Mouse (Mus musculus): ENCODE results near the gene Sh2b2. TPM values are rescaled to one million over a fixed set of nuclear protein-coding genes. Genes with fewer than 3 reads are reported as not detected.

Gene Sh2b2
- 8.7 and 11.8 TPM in 2 replicates for polyA plus RNA-seq (2014; fragmentation: Nextera tagmentation; extraction: Ambion mirVana)

- Histone ChIP-seq H3K27ac (ENCODE audit: low read depth, low read length) (0 out of 2 replicates have a peak within 1 kb of the TSS, but pooled peaks have one; percentile 72), H3K4me1 (ENCODE audit: control insufficient read depth, insufficient read depth, low read length) (peaks cover 9% of the 10 kb centered on the region; the same call in 1 of the 2 replicates), H3K9me3 (ENCODE audit: control insufficient read depth, low read length) (no peaks in the 10 kb centered on the region), H3K9ac (ENCODE audit: low read length) (peak within 1 kb of the TSS; percentile 65), H3K27me3 (ENCODE audit: control insufficient read depth, insufficient read depth, low read length) (no peaks in the 10 kb centered on the region), H3K4me3 (ENCODE audit: low read depth, low read length) (peak within 1 kb of the TSS; percentile 79), H3K36me3 (ENCODE audit: control insufficient read depth, insufficient read depth, low read length) (0 out of 2 replicates have a peak, but pooled peaks cover 3% of the 10 kb centered on the region), H3K4me2 (peak within 1 kb of the TSS; percentile 90)
- ATAC-seq (ENCODE audit: low FRiP score) (no peak), DNase-seq (ENCODE audit: low spot score, missing footprints) (no peak)
- 82% methylated on average over 2 of the region's 2 CpGs for WGBS
Measured at GRCm38 (mm10) chr5:136246452-136246838, at the start of gene Sh2b2. Gene Sh2b2, minus strand, starts transcription at chr5:136246556.

- DNase-seq (ENCODE audit: low spot score, missing footprints): no peak
Measured at GRCm38 (mm10) chr5:136292971-136293418, 46.6 kb upstream of the Sh2b2 start.

GRCm38 (mm10) chr5:136292361-136292760 lies 46.0 kb upstream of the Sh2b2 start:
- no peak for ATAC-seq (ENCODE audit: low FRiP score)
- Histone ChIP-seq H3K4me3 (ENCODE audit: low read depth, low read length) (no peak overlapping the region), H3K27me3 (ENCODE audit: control insufficient read depth, insufficient read depth, low read length) (no peaks in the 10 kb centered on the region), H3K9me3 (ENCODE audit: control insufficient read depth, low read length) (no peaks in the 10 kb centered on the region), H3K4me1 (ENCODE audit: control insufficient read depth, insufficient read depth, low read length) (no peaks in the 10 kb centered on the region), H3K4me2 (no peak overlapping the region), H3K9ac (ENCODE audit: low read length) (no peak overlapping the region), H3K27ac (ENCODE audit: low read depth, low read length) (no peak overlapping the region), H3K36me3 (ENCODE audit: control insufficient read depth, insufficient read depth, low read length) (peaks cover 5% of the 10 kb centered on the region)
- no peak for DNase-seq (ENCODE audit: low spot score, missing footprints)
- 86% methylated on average over 2 of the region's 2 CpGs for WGBS

More at GRCm38 (mm10) chr5:136292971-136293418, 46.6 kb upstream of the Sh2b2 start:
- Histone ChIP-seq H3K4me1 (ENCODE audit: control insufficient read depth, insufficient read depth, low read length) (no peaks in the 10 kb centered on the region), H3K27me3 (ENCODE audit: control insufficient read depth, insufficient read depth, low read length) (no peaks in the 10 kb centered on the region), H3K36me3 (ENCODE audit: control insufficient read depth, insufficient read depth, low read length) (peaks cover under 1% of the 10 kb centered on the region), H3K4me3 (ENCODE audit: low read depth, low read length) (no peak overlapping the region), H3K9ac (ENCODE audit: low read length) (no peak overlapping the region), H3K9me3 (ENCODE audit: control insufficient read depth, low read length) (no peaks in the 10 kb centered on the region), H3K27ac (ENCODE audit: low read depth, low read length) (no peak overlapping the region), H3K4me2 (no peak overlapping the region)
- ATAC-seq (ENCODE audit: low FRiP score): no peak
- 88% methylated on average over 4 of the region's 4 CpGs for WGBS

- peaks cover 5% of the 10 kb centered on the region for H3K36me3 ChIP-seq (ENCODE audit: control insufficient read depth, insufficient read depth, low read length)
Measured at GRCm38 (mm10) chr5:136291562-136291961, 45.2 kb upstream of the Sh2b2 start.

GRCm38 (mm10) chr5:136289776-136290175 lies 43.4 kb upstream of the Sh2b2 start:
- ATAC-seq (ENCODE audit: low FRiP score) (no peak), DNase-seq (ENCODE audit: low spot score, missing footprints) (no peak)
- Histone ChIP-seq H3K9me3 (ENCODE audit: control insufficient read depth, low read length) (no peaks in the 10 kb centered on the region), H3K4me2 (no peak overlapping the region), H3K27me3 (ENCODE audit: control insufficient read depth, insufficient read depth, low read length) (no peaks in the 10 kb centered on the region), H3K9ac (ENCODE audit: low read length) (no peak overlapping the region), H3K4me3 (ENCODE audit: low read depth, low read length) (no peak overlapping the region), H3K36me3 (ENCODE audit: control insufficient read depth, insufficient read depth, low read length) (peaks cover 15% of the 10 kb centered on the region), H3K27ac (ENCODE audit: low read depth, low read length) (no peak overlapping the region), H3K4me1 (ENCODE audit: control insufficient read depth, insufficient read depth, low read length) (no peaks in the 10 kb centered on the region)
- WGBS: 95% methylated on average over 3 of the region's 3 CpGs

More at GRCm38 (mm10) chr5:136291562-136291961, 45.2 kb upstream of the Sh2b2 start:
- Histone ChIP-seq H3K4me2 (no peak overlapping the region), H3K9me3 (ENCODE audit: control insufficient read depth, low read length) (no peaks in the 10 kb centered on the region), H3K4me1 (ENCODE audit: control insufficient read depth, insufficient read depth, low read length) (no peaks in the 10 kb centered on the region), H3K27ac (ENCODE audit: low read depth, low read length) (no peak overlapping the region), H3K27me3 (ENCODE audit: control insufficient read depth, insufficient read depth, low read length) (no peaks in the 10 kb centered on the region), H3K4me3 (ENCODE audit: low read depth, low read length) (no peak overlapping the region), H3K9ac (ENCODE audit: low read length) (no peak overlapping the region)
- WGBS: 93% methylated on average over 2 of the region's 2 CpGs
- no peak for ATAC-seq (ENCODE audit: low FRiP score)
- no peak for DNase-seq (ENCODE audit: low spot score, missing footprints)

GRCm38 (mm10) chr5:136288351-136289081 lies 42.2 kb upstream of the Sh2b2 start:
- Histone ChIP-seq H3K27me3 (ENCODE audit: control insufficient read depth, insufficient read depth, low read length) (no peaks in the 10 kb centered on the region), H3K4me3 (ENCODE audit: low read depth, low read length) (no peak overlapping the region), H3K36me3 (ENCODE audit: control insufficient read depth, insufficient read depth, low read length) (peaks cover 15% of the 10 kb centered on the region), H3K9ac (ENCODE audit: low read length) (no peak overlapping the region), H3K4me2 (no peak overlapping the region), H3K27ac (ENCODE audit: low read depth, low read length) (no peak overlapping the region), H3K4me1 (ENCODE audit: control insufficient read depth, insufficient read depth, low read length) (no peaks in the 10 kb centered on the region), H3K9me3 (ENCODE audit: control insufficient read depth, low read length) (no peaks in the 10 kb centered on the region)
- DNase-seq (ENCODE audit: low spot score, missing footprints) (no peak), ATAC-seq (ENCODE audit: low FRiP score) (no peak)
- WGBS: 93% methylated on average over 6 of the region's 6 CpGs

GRCm38 (mm10) chr5:136286566-136286965 lies 40.2 kb upstream of the Sh2b2 start:
- WGBS: 89% methylated on average over 6 of the region's 6 CpGs
- Histone ChIP-seq H3K9ac (ENCODE audit: low read length) (no peak overlapping the region), H3K4me1 (ENCODE audit: control insufficient read depth, insufficient read depth, low read length) (no peaks in the 10 kb centered on the region), H3K4me2 (no peak overlapping the region), H3K36me3 (ENCODE audit: control insufficient read depth, insufficient read depth, low read length) (peaks cover 21% of the 10 kb centered on the region), H3K9me3 (ENCODE audit: control insufficient read depth, low read length) (no peaks in the 10 kb centered on the region), H3K4me3 (ENCODE audit: low read depth, low read length) (no peak overlapping the region), H3K27ac (ENCODE audit: low read depth, low read length) (no peak overlapping the region), H3K27me3 (ENCODE audit: control insufficient read depth, insufficient read depth, low read length) (no peaks in the 10 kb centered on the region)
- ATAC-seq (ENCODE audit: low FRiP score) (no peak), DNase-seq (ENCODE audit: low spot score, missing footprints) (no peak)

GRCm38 (mm10) chr5:136285106-136285505 lies 38.8 kb upstream of the Sh2b2 start:
- Histone ChIP-seq H3K27ac (ENCODE audit: low read depth, low read length) (no peak overlapping the region), H3K4me1 (ENCODE audit: control insufficient read depth, insufficient read depth, low read length) (no peaks in the 10 kb centered on the region), H3K4me2 (no peak overlapping the region), H3K27me3 (ENCODE audit: control insufficient read depth, insufficient read depth, low read length) (no peaks in the 10 kb centered on the region), H3K9me3 (ENCODE audit: control insufficient read depth, low read length) (no peaks in the 10 kb centered on the region), H3K9ac (ENCODE audit: low read length) (no peak overlapping the region), H3K36me3 (ENCODE audit: control insufficient read depth, insufficient read depth, low read length) (peaks cover 25% of the 10 kb centered on the region; the same call in 1 of the 2 replicates), H3K4me3 (ENCODE audit: low read depth, low read length) (no peak overlapping the region)
- ATAC-seq (ENCODE audit: low FRiP score): no peak
- 90% methylated on average over 7 of the region's 7 CpGs for WGBS
- DNase-seq (ENCODE audit: low spot score, missing footprints): no peak

- H3K9me3 ChIP-seq (ENCODE audit: control insufficient read depth, low read length): no peaks in the 10 kb centered on the region
- ATAC-seq (ENCODE audit: low FRiP score) (no peak), DNase-seq (ENCODE audit: low spot score, missing footprints) (peak; percentile 87)
- H3K4me1 ChIP-seq (ENCODE audit: control insufficient read depth, insufficient read depth, low read length): no peaks in the 10 kb centered on the region
- no peaks in the 10 kb centered on the region for H3K27me3 ChIP-seq (ENCODE audit: control insufficient read depth, insufficient read depth, low read length)
- 64% methylated on average over 6 of the region's 6 CpGs for WGBS
- H3K27ac ChIP-seq (ENCODE audit: low read depth, low read length): no peak overlapping the region
- H3K4me2 ChIP-seq: no peak overlapping the region
- no peak overlapping the region for H3K4me3 ChIP-seq (ENCODE audit: low read depth, low read length)
- H3K36me3 ChIP-seq (ENCODE audit: control insufficient read depth, insufficient read depth, low read length): peaks cover 39% of the 10 kb centered on the region
- no peak overlapping the region for H3K9ac ChIP-seq (ENCODE audit: low read length)
Measured at GRCm38 (mm10) chr5:136281351-136281750, 35.0 kb upstream of the Sh2b2 start.

Measured in midbrain, embryonic 11.5 days (tissue).